Mouse (Mus musculus): ENCODE data around the gene Vwce. TPM values are rescaled to one million over a fixed set of nuclear protein-coding genes. Genes with fewer than 3 reads are reported as not detected.

Gene Vwce
- polyA plus RNA-seq, 1 experiment from 2014 or later = 2.6 TPM

Other genes with a start within 250 kb of the Vwce start
- gene Syt7, start 245.1 kb upstream of the Vwce start, polyA plus RNA-seq (2015; fragmentation: Nextera tagmentation; extraction: Ambion mirVana) = 0.95 and 1.1 TPM in 2 replicates
- 1.9 and 2.4 TPM in 2 replicates for gene Lrrc10b, start 176.7 kb upstream of the Vwce start, polyA plus RNA-seq (2015; fragmentation: Nextera tagmentation; extraction: Ambion mirVana)
- 3.6 and 6.8 TPM in 2 replicates for gene Ppp1r32, start 151.3 kb upstream of the Vwce start, polyA plus RNA-seq (2015; fragmentation: Nextera tagmentation; extraction: Ambion mirVana)
- 43.1 and 49.5 TPM in 2 replicates for gene Cpsf7, start 108.9 kb upstream of the Vwce start, polyA plus RNA-seq (2015; fragmentation: Nextera tagmentation; extraction: Ambion mirVana)
- gene Sdhaf2, start 108.1 kb upstream of the Vwce start, polyA plus RNA-seq (2015; fragmentation: Nextera tagmentation; extraction: Ambion mirVana) = 53.6 and 58.6 TPM in 2 replicates
- gene Tmem216, start 78.0 kb upstream of the Vwce start, polyA plus RNA-seq (2015; fragmentation: Nextera tagmentation; extraction: Ambion mirVana) = 44.0 and 49.6 TPM in 2 replicates
- gene Cyb561a3, start 57.0 kb upstream of the Vwce start, polyA plus RNA-seq (2015; fragmentation: Nextera tagmentation; extraction: Ambion mirVana) = 24.5 and 25.8 TPM in 2 replicates
- 37.2 and 46.2 TPM in 2 replicates for gene Tmem138, start 56.9 kb upstream of the Vwce start, polyA plus RNA-seq (2015; fragmentation: Nextera tagmentation; extraction: Ambion mirVana)
- 338 and 340 TPM in 2 replicates for gene Ddb1, start 28.9 kb upstream of the Vwce start, polyA plus RNA-seq (2015; fragmentation: Nextera tagmentation; extraction: Ambion mirVana)
- 14.4 and 18.8 TPM in 2 replicates for gene Tkfc, start 28.6 kb upstream of the Vwce start, polyA plus RNA-seq (2015; fragmentation: Nextera tagmentation; extraction: Ambion mirVana)
- gene Pga5, start 43.9 kb downstream of the Vwce start, polyA plus RNA-seq (2015; fragmentation: Nextera tagmentation; extraction: Ambion mirVana) = not detected in 2 replicates
- gene Vps37c, start 54.5 kb downstream of the Vwce start, polyA plus RNA-seq (2015; fragmentation: Nextera tagmentation; extraction: Ambion mirVana) = 43.0 and 47.0 TPM in 2 replicates
- 0.81 and 1.3 TPM in 2 replicates for gene Cd5, start 104.8 kb downstream of the Vwce start, polyA plus RNA-seq (2015; fragmentation: Nextera tagmentation; extraction: Ambion mirVana)
- gene Cd6, start 195.8 kb downstream of the Vwce start, polyA plus RNA-seq (2015; fragmentation: Nextera tagmentation; extraction: Ambion mirVana) = 0.05 TPM in 1 of 2 replicates, not detected in the other
- gene Slc15a3, start 205.5 kb downstream of the Vwce start, polyA plus RNA-seq (2015; fragmentation: Nextera tagmentation; extraction: Ambion mirVana) = 2.0 and 2.3 TPM in 2 replicates
- 82.1 and 82.5 TPM in 2 replicates for gene Tmem132a, start 235.7 kb downstream of the Vwce start, polyA plus RNA-seq (2015; fragmentation: Nextera tagmentation; extraction: Ambion mirVana)
- gene Tmem109, start 247.8 kb downstream of the Vwce start, polyA plus RNA-seq (2015; fragmentation: Nextera tagmentation; extraction: Ambion mirVana) = 133 and 139 TPM in 2 replicates

All from embryonic facial prominence, embryonic 15.5 days (tissue).